Mouse (Mus musculus) embryonic facial prominence, embryonic 14.5 days (tissue): ENCODE data around the gene Ubap1l. TPM values are rescaled to one million over a fixed set of nuclear protein-coding genes. Genes with fewer than 3 reads are reported as not detected.

Source experiments
- ATAC-seq: fragments of 200-750 bp; cut with Nextera tagmentation; 2 replicates; pipeline ENCODE4 v1.8.0; 2017; ENCODE audit warnings: low read depth, moderate number of reproducible peaks, moderate TSS enrichment
- DNase-seq: peaks from one replicate; pipeline ENCODE4 v3.0.0-alpha.2; 2015; ENCODE audit warnings: low spot score
- H3K27ac ChIP-seq: fragments of 300-500 bp; sonication (generic); replicated peaks from 2 replicates; pipeline ENCODE4 v1.5.1; 2014; ENCODE audit warnings: low read depth, mild to moderate bottlenecking, low read length, moderate library complexity
- H3K27me3 ChIP-seq: fragments of 300-500 bp; sonication (generic); replicated peaks from 2 replicates; pipeline ENCODE4 v1.6.1; 2014; ENCODE audit warnings: low read length; ENCODE audit not compliant: control insufficient read depth, insufficient read depth
- H3K36me3 ChIP-seq: fragments of 300-500 bp; sonication (generic); 2 replicates; pipeline ENCODE4 v1.6.1; 2014; ENCODE audit warnings: low read length, mixed read lengths; ENCODE audit not compliant: control insufficient read depth, insufficient read depth
- H3K4me1 ChIP-seq: fragments of 300-500 bp; sonication (generic); 2 replicates; pipeline ENCODE4 v1.6.1; 2014; ENCODE audit warnings: antibody characterized with exemption, low read length; ENCODE audit not compliant: control insufficient read depth, insufficient read depth
- H3K4me2 ChIP-seq: fragments of 300-500 bp; sonication (generic); 2 replicates; pipeline ENCODE4 v1.6.1; 2014; ENCODE audit warnings: low read depth, mild to moderate bottlenecking, low read length, moderate library complexity, mixed read lengths
- H3K4me3 ChIP-seq: fragments of 300-500 bp; sonication (generic); 2 replicates; pipeline ENCODE4 v1.5.1; 2014; ENCODE audit warnings: low read depth, mild to moderate bottlenecking, low read length
- H3K9ac ChIP-seq: fragments of 300-500 bp; sonication (generic); 2 replicates; pipeline ENCODE4 v1.6.1; 2014; ENCODE audit warnings: low read depth, mild to moderate bottlenecking, low read length, moderate library complexity, mixed read lengths
- H3K9me3 ChIP-seq: fragments of 300-500 bp; sonication (generic); 2 replicates; pipeline ENCODE4 v1.6.1; 2016; ENCODE audit warnings: low read length; ENCODE audit not compliant: control insufficient read depth
- WGBS: fragments of 180-500 bp; shearing (Covaris S2); extraction: QIAGEN DNeasy Blood & Tissue Kit; methylation state at CpG from one replicate; pipeline ENCODE4 v1.1.7; 2014; 5-methylcytosine and 5-hydroxymethylcytosine counted together
- polyA plus RNA-seq: library from polyadenylated mRNA; unstranded; fragments of >200 nt; fragmentation: Nextera tagmentation; extraction: Ambion mirVana; gene quantifications from 2 replicates; pipeline ENCODE4 v1.2.1, GENCODE M21; 2014

Gene Ubap1l
- polyA plus RNA-seq, 1 experiment from 2014 or later, result 0.72 TPM

DNA sequence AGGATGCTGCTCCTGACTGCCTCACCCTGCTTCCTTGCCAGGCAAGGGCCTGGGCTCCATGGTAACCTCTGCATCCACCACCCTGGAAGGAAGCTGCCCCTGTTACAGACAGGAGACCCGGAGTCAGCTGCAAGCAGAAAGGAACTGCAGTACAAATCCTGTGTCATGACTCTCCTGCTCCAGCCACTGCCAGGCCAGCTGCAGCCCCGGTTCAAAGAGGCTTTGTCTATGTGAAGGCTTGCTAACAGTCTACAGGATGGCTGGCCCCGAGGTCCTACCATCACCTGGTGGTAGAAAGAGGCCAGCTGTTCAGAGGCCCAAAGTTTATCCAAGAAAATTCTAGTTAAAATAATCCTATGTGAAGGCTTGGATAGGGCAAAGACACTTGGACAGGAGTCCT, 50.5 kb downstream of the Ubap1l start:
- H3K9me3 ChIP-seq, result no peaks in the 10 kb centered on the region
- H3K27ac ChIP-seq, result no peak overlapping the region
- H3K4me2 ChIP-seq, result no peak overlapping the region
- 62% methylated on average over 3 of the region's 3 CpGs for WGBS
- no peaks in the 10 kb centered on the region for H3K36me3 ChIP-seq
- no peak overlapping the region for H3K4me3 ChIP-seq
- H3K9ac ChIP-seq, result no peak overlapping the region
- DNase-seq, result no peak
- H3K4me1 ChIP-seq, result no peaks in the 10 kb centered on the region
- ATAC-seq, result no peak
- no peaks in the 10 kb centered on the region for H3K27me3 ChIP-seq

DNA sequence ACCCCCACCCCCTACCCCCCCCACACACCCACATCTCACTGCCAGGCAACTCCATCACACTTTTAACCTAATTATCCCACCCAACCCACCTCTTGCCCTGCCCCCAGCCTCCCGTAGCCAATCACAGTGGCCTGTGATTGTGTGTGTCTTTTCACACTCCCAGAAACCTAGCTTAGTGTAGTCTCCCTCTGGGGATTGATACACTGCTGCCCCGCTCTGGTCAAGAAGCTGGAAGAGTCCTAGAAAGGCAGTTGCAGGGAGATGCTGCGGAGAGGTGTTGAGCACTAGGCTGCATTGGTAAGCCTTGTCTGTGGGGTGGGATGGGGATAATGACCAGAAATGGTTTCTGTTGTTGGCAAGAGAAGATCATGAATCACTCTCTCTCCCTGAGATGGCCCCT, 56.9 kb downstream of the Ubap1l start:
- no peak overlapping the region for H3K4me2 ChIP-seq
- H3K27me3 ChIP-seq, result no peaks in the 10 kb centered on the region
- no peaks in the 10 kb centered on the region for H3K4me1 ChIP-seq
- no peak for DNase-seq
- WGBS, result 44% methylated on average over 3 of the region's 3 CpGs
- no peak overlapping the region for H3K27ac ChIP-seq
- no peak overlapping the region for H3K4me3 ChIP-seq
- H3K9me3 ChIP-seq, result no peaks in the 10 kb centered on the region
- no peak for ATAC-seq
- no peak overlapping the region for H3K9ac ChIP-seq
- H3K36me3 ChIP-seq, result no peaks in the 10 kb centered on the region

DNA sequence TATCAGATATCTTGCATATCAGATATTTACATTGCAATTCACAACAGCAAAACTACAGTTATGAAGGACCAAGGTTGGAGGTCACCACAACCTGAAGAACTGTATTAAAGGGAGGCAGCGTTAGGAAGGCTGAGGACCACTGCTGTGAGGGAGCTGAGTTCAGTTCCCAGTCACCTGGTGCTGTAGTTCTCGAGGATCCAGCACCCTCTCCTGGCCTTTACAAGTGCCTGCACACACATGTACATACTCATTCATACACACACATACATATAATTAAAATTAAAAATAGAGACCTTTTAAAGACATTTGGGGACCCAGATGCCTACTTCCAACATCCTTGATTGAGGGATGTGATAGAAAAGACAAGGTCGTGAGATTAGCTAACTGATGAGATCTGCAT, 58.8 kb downstream of the Ubap1l start:
- Histone ChIP-seq H3K9me3 (no peaks in the 10 kb centered on the region), H3K36me3 (no peaks in the 10 kb centered on the region), H3K27ac (no peak overlapping the region), H3K9ac (no peak overlapping the region), H3K4me3 (no peak overlapping the region), H3K4me1 (no peaks in the 10 kb centered on the region), H3K27me3 (no peaks in the 10 kb centered on the region), H3K4me2 (no peak overlapping the region)
- DNase-seq (no peak), ATAC-seq (no peak)
- 75% methylated on average over 3 of the region's 3 CpGs for WGBS

DNA sequence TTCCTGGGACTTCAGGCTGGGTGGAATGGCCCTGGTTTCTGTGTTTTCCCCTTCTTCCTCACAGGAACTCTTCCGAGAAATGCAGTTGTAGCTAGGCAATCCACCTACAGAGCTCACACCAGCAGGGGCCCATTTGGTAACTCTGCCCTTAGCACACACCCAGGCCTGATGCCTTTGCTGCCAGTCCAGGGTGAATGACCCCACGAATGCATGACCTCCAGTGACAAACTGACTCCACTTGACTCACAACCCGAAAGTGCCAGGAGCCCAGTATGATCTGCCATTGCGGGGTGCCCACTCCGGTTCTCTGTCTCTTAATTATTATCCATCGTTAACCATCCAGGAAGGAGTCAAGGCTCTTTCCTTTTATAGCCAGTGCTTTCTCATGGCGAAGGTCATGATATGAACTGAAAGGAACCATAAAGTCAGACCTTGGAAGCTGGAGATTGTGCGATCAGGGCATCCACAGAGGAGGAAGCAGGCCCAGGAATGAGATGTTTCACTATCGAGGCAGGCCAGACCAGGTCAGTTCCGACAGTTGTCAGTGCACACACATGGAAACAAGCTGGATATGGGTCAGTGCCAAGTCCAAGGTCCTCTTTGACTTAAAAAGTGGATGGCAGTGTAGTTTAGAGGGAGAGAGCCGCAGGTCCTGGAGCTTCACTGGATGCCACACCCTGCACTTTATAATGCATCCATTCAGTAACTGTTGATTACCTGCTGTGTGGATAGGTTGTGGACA, 62.1 kb downstream of the Ubap1l start, which contains the start of gene Slc51b:
TSS of gene Slc51b (minus strand) at position 196 of the 742 bp plus-strand sequence.
- ATAC-seq (no peak), DNase-seq (no peak)
- H3K9ac ChIP-seq, result no peak within 1 kb of the TSS
- no peaks in the 10 kb centered on the region for H3K9me3 ChIP-seq
- no peak within 1 kb of the TSS for H3K4me3 ChIP-seq
- 77% methylated on average over 11 of the region's 11 CpGs for WGBS
- no peaks in the 10 kb centered on the region for H3K27me3 ChIP-seq
- no peaks in the 10 kb centered on the region for H3K36me3 ChIP-seq
- H3K4me2 ChIP-seq, result no peak within 1 kb of the TSS
- H3K27ac ChIP-seq, result no peak within 1 kb of the TSS
- no peaks in the 10 kb centered on the region for H3K4me1 ChIP-seq

DNA sequence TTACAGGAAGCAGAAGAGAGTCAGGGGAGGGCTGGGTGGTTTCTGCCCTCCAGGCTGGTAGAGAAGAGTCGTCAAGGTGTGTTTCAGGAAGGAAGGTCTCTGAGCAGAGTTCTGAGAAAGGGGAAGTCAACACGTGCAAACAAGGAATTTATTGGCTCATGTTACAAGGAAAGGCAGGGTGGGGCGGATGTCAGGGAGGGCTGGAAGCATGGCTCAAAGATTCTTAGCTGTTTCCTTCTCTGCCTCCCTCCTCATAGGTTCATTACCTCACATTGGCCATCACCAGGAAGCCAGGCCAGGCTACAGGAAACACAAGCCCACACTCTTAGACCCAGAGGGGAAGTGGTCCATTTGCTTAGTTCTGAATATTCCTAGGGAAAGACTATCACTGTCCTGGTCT, 63.6 kb downstream of the Ubap1l start:
- no peak overlapping the region for H3K9ac ChIP-seq
- H3K4me1 ChIP-seq, result no peaks in the 10 kb centered on the region
- 28% methylated on average over 3 of the region's 3 CpGs for WGBS
- no peak overlapping the region for H3K4me3 ChIP-seq
- H3K4me2 ChIP-seq, result no peak overlapping the region
- H3K27me3 ChIP-seq, result no peaks in the 10 kb centered on the region
- no peak for ATAC-seq
- no peaks in the 10 kb centered on the region for H3K36me3 ChIP-seq
- DNase-seq, result no peak
- H3K27ac ChIP-seq, result no peak overlapping the region
- H3K9me3 ChIP-seq, result no peaks in the 10 kb centered on the region

DNA sequence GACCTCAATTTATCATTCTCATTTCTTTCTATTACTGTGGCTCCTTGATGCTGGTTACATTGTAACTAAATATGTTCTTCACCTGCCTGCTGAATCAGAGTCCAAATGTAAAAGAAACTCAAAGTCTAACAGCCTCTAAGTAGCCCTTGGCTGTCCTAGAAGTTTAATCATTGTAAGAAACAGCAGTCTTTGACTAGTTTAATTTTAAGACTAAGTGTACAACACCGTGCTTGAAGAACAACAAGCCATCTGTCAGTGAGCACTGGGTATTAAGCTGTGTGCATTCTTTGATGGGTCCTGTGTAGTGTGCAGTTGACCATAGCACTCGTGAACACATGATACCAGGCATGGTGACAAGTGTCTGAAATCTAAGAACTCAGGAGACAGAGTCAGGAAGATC, 66.7 kb downstream of the Ubap1l start:
- Histone ChIP-seq H3K4me3 (no peak overlapping the region), H3K27ac (no peak overlapping the region), H3K36me3 (no peaks in the 10 kb centered on the region), H3K4me2 (no peak overlapping the region), H3K27me3 (no peaks in the 10 kb centered on the region), H3K9ac (no peak overlapping the region), H3K9me3 (no peaks in the 10 kb centered on the region), H3K4me1 (no peaks in the 10 kb centered on the region)
- DNase-seq (no peak), ATAC-seq (no peak)
- 70% methylated on average over 2 of the region's 2 CpGs for WGBS

DNA sequence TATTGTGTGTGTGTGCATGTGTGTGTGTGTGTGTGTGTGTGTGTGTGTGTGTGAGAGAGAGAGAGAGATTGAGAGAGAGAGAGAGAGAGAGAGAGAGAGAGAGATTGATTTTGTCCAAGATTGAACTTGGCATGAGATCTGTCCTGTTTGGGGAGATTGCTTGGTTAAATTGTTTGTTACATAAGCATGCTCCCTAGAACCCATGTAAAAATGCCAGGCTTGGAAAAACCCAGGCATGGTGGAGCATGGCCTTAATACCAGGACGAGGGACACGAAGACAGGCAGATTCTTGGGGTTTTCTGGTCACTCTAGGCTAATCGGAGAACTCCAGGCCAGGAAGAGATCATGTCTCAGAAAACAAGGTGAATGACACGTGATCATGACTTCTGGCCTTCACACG, 67.2 kb downstream of the Ubap1l start:
- WGBS, result 82% methylated on average over 5 of the region's 5 CpGs
- no peak for DNase-seq
- H3K9ac ChIP-seq, result no peak overlapping the region
- H3K4me2 ChIP-seq, result no peak overlapping the region
- no peaks in the 10 kb centered on the region for H3K36me3 ChIP-seq
- H3K4me1 ChIP-seq, result no peaks in the 10 kb centered on the region
- no peak for ATAC-seq
- no peak overlapping the region for H3K4me3 ChIP-seq
- H3K27me3 ChIP-seq, result no peaks in the 10 kb centered on the region
- H3K27ac ChIP-seq, result no peak overlapping the region
- H3K9me3 ChIP-seq, result no peaks in the 10 kb centered on the region

Other genes with a start within 250 kb of the Ubap1l start
- gene Igdcc3, start 219.9 kb upstream of the Ubap1l start, polyA plus RNA-seq, result 1.1 and 1.4 TPM in 2 replicates
- gene Parp16, start 165.7 kb upstream of the Ubap1l start, polyA plus RNA-seq, result 6.9 and 7.2 TPM in 2 replicates
- gene Cilp, start 95.9 kb upstream of the Ubap1l start, polyA plus RNA-seq, result 9.7 and 10.7 TPM in 2 replicates
- 55.8 and 56.3 TPM in 2 replicates for gene Clpx, start 66.8 kb upstream of the Ubap1l start, polyA plus RNA-seq
- 11.5 and 11.9 TPM in 2 replicates for gene Pdcd7, start 14.9 kb upstream of the Ubap1l start, polyA plus RNA-seq
- gene Kbtbd13, start 30.6 kb downstream of the Ubap1l start, polyA plus RNA-seq, result 1.8 and 2.1 TPM in 2 replicates
- gene Rasl12, start 37.5 kb downstream of the Ubap1l start, polyA plus RNA-seq, result 9.6 and 10.9 TPM in 2 replicates
- gene Slc51b, start 61.9 kb downstream of the Ubap1l start, polyA plus RNA-seq, result not detected in 2 replicates
- gene Mtfmt, start 74.7 kb downstream of the Ubap1l start, polyA plus RNA-seq, result 14.6 and 17.9 TPM in 2 replicates
- gene Spg21, start 99.9 kb downstream of the Ubap1l start, polyA plus RNA-seq, result 176 and 185 TPM in 2 replicates
- not detected in 2 replicates for gene Ankdd1a, start 159.2 kb downstream of the Ubap1l start, polyA plus RNA-seq
- gene Plekho2, start 219.0 kb downstream of the Ubap1l start, polyA plus RNA-seq, result 12.9 and 14.3 TPM in 2 replicates
- 5.9 and 7.2 TPM in 2 replicates for gene Pif1, start 226.1 kb downstream of the Ubap1l start, polyA plus RNA-seq